15 mouse cellular contexts compared by ENCODE assay signal in genomic region chr2:69355402-69355801, GRCm38 (mm10). TPM values are rescaled to one million over a fixed set of nuclear protein-coding genes. Genes with fewer than 3 reads are reported as not detected.
A peak's percentile ranks its signal among the peaks of the same experiment; 100 is the strongest.
DNase-seq lines count a peak whose midpoint lies in the region; ATAC-seq and TF ChIP-seq lines count a peak whose summit lies in the region.
"Not testable (repeated sequence)": the region's sequence is repeated elsewhere in the genome, so short reads cannot be mapped to it uniquely, and the experiment has no call there.
"Had no signal": no experiment of that assay in that cellular context is flagged by ENCODE, and none has a peak within 500 bp of the region (broad histone marks: within the 10 kb centered on the region; RNA-seq: fewer than 3 reads in every experiment).

No protein-coding gene starts in this region.

- DNase-seq in forebrain, postnatal 0 days; hindbrain, embryonic 11.5 days (ENCODE audit: low spot score): not testable (repeated sequence)

- TF ChIP-seq CTCF in forebrain, postnatal 0 days (IDR thresholded peaks at IDR 0.05; ENCODE audit: low read depth); intestine, postnatal 0 days (IDR thresholded peaks at IDR 0.05; ENCODE audit: low read depth): not testable (repeated sequence)

- H3K9ac ChIP-seq in embryonic facial prominence, embryonic 13.5 days; forebrain, postnatal 0 days; hindbrain, embryonic 11.5 days (ENCODE audit: low read depth, low read length); intestine, postnatal 0 days (ENCODE audit: low read depth, low read length); liver, embryonic 12.5 days; neural tube, embryonic 12.5 days: not testable (repeated sequence)

- peak; percentile 100 for ATAC-seq in embryonic facial prominence, embryonic 13.5 days (ENCODE audit: insufficient number of reproducible peaks, insufficient read depth, low FRiP score, low TSS enrichment, low read depth)
- ATAC-seq in forebrain, postnatal 0 days, result peak; percentile 100
- peak; percentile 100 for ATAC-seq in hindbrain, embryonic 11.5 days (ENCODE audit: low FRiP score)
- peak; percentile 100 for ATAC-seq in intestine, postnatal 0 days
- ATAC-seq in liver, embryonic 12.5 days, result peak; percentile 100
- ATAC-seq in megakaryocyte progenitor cell, adult 5-6 weeks (replicated peaks; ENCODE audit: poor library complexity), result peak; percentile 100
- peak; percentile 100 for ATAC-seq in neural tube, embryonic 12.5 days (ENCODE audit: low FRiP score, low read depth)

- not testable (repeated sequence) for H3K9me3 ChIP-seq in embryonic facial prominence, embryonic 13.5 days; forebrain, postnatal 0 days (ENCODE audit: low read length); hindbrain, embryonic 11.5 days (ENCODE audit: control insufficient read depth, low read length); intestine, postnatal 0 days (ENCODE audit: control insufficient read depth); liver, embryonic 12.5 days (replicated peaks); neural tube, embryonic 12.5 days

- not testable (repeated sequence) for H3K36me3 ChIP-seq in embryonic facial prominence, embryonic 13.5 days; forebrain, postnatal 0 days (ENCODE audit: insufficient read depth); hindbrain, embryonic 11.5 days (ENCODE audit: control insufficient read depth, insufficient read depth, low read length); intestine, postnatal 0 days (ENCODE audit: control insufficient read depth, insufficient read depth); liver, embryonic 12.5 days; neural tube, embryonic 12.5 days

- not testable (repeated sequence) for H3K27me3 ChIP-seq in embryonic facial prominence, embryonic 13.5 days; forebrain, postnatal 0 days (ENCODE audit: insufficient read depth, low read length); hindbrain, embryonic 11.5 days (ENCODE audit: control insufficient read depth, insufficient read depth, low read length); intestine, postnatal 0 days (replicated peaks; ENCODE audit: control insufficient read depth, insufficient read depth, low read length); liver, embryonic 12.5 days (replicated peaks); neural tube, embryonic 12.5 days (replicated peaks)

- H3K27ac ChIP-seq in embryonic facial prominence, embryonic 13.5 days; forebrain, postnatal 0 days (ENCODE audit: low read depth, low read length); hindbrain, embryonic 11.5 days (ENCODE audit: low read depth, low read length); intestine, postnatal 0 days (ENCODE audit: low read depth, low read length); liver, embryonic 12.5 days; neural tube, embryonic 12.5 days: not testable (repeated sequence)

- not testable (repeated sequence) for H3K4me1 ChIP-seq in embryonic facial prominence, embryonic 13.5 days; forebrain, postnatal 0 days (ENCODE audit: insufficient read depth); hindbrain, embryonic 11.5 days (replicated peaks; ENCODE audit: control insufficient read depth, insufficient read depth, low read length); intestine, postnatal 0 days (replicated peaks; ENCODE audit: control insufficient read depth, insufficient read depth, low read length); liver, embryonic 12.5 days; neural tube, embryonic 12.5 days

- H3K4me3 ChIP-seq in embryonic facial prominence, embryonic 13.5 days; forebrain, postnatal 0 days (ENCODE audit: low read depth, low read length); hindbrain, embryonic 11.5 days (ENCODE audit: low read depth, low read length); intestine, postnatal 0 days (ENCODE audit: low read depth, low read length); liver, embryonic 12.5 days; neural tube, embryonic 12.5 days: not testable (repeated sequence)

- not testable (repeated sequence) for H3K4me2 ChIP-seq in embryonic facial prominence, embryonic 13.5 days; forebrain, postnatal 0 days (ENCODE audit: low read depth); hindbrain, embryonic 11.5 days (replicated peaks; ENCODE audit: low read depth, low read length); intestine, postnatal 0 days (replicated peaks; ENCODE audit: low read depth); liver, embryonic 12.5 days; neural tube, embryonic 12.5 days (replicated peaks)

RNA-seq across cellular contexts. Expression of gene Abcb11, which starts 13.0 kb away (rescaled TPM):
- 0.18 TPM in 1 of 2 replicates, not detected in the other for polyA plus RNA-seq in embryonic facial prominence, embryonic 13.5 days (2015; fragmentation: Nextera tagmentation; extraction: Ambion mirVana)
- 0.10 and 0.15 TPM in 2 replicates for total RNA-seq in forebrain, postnatal 0 days (2014; rRNA removed)
- 0.05 and 0.10 TPM in 2 replicates for polyA plus RNA-seq in forebrain, postnatal 0 days (2015; fragmentation: Nextera tagmentation; extraction: Ambion mirVana)
- polyA plus RNA-seq in hindbrain, embryonic 11.5 days (2014; fragmentation: Nextera tagmentation; extraction: Ambion mirVana), result 0.06 TPM in 1 of 2 replicates, not detected in the other
- polyA plus RNA-seq in intestine, postnatal 0 days (2015; fragmentation: Nextera tagmentation; extraction: Ambion mirVana), result 2.8 and 4.0 TPM in 2 replicates
- polyA plus RNA-seq in liver, embryonic 12.5 days (2016; fragmentation: Nextera tagmentation; extraction: Ambion mirVana), result 1.4 and 2.2 TPM in 2 replicates
- not detected in 2 replicates for total RNA-seq in megakaryocyte progenitor cell, adult 5-6 weeks (2015)
- total RNA-seq in megakaryocyte progenitor cell, adult 5-6 weeks (2017), result not detected in 2 replicates
- polyA plus RNA-seq in neural tube, embryonic 12.5 days (2016; fragmentation: Nextera tagmentation; extraction: Ambion mirVana), result not detected in 2 replicates
- total RNA-seq: adrenal gland, adult 18-20 months; gastrocnemius, postnatal 36 days; heart, postnatal 25 days; left cerebral cortex, postnatal 14 days had no signal
- polyA plus RNA-seq: myocyte; small intestine, adult 2 months had no signal

RNA-seq across cellular contexts. Expression of gene Dhrs9, which starts 24.8 kb away (rescaled TPM):
- polyA plus RNA-seq in embryonic facial prominence, embryonic 13.5 days (2015; fragmentation: Nextera tagmentation; extraction: Ambion mirVana), result not detected in 2 replicates
- total RNA-seq in forebrain, postnatal 0 days (2014; rRNA removed), result under 0.01 TPM in 1 of 2 replicates, not detected in the other
- not detected in 2 replicates for polyA plus RNA-seq in forebrain, postnatal 0 days (2015; fragmentation: Nextera tagmentation; extraction: Ambion mirVana)
- not detected in 2 replicates for polyA plus RNA-seq in hindbrain, embryonic 11.5 days (2014; fragmentation: Nextera tagmentation; extraction: Ambion mirVana)
- polyA plus RNA-seq in intestine, postnatal 0 days (2015; fragmentation: Nextera tagmentation; extraction: Ambion mirVana), result 2.2 TPM in 2 replicates
- polyA plus RNA-seq in liver, embryonic 12.5 days (2016; fragmentation: Nextera tagmentation; extraction: Ambion mirVana), result 0.06 and 0.08 TPM in 2 replicates
- 0.69 and 1.3 TPM in 2 replicates for total RNA-seq in megakaryocyte progenitor cell, adult 5-6 weeks (2015)
- total RNA-seq in megakaryocyte progenitor cell, adult 5-6 weeks (2017), result 0.58 and 1.2 TPM in 2 replicates
- polyA plus RNA-seq in neural tube, embryonic 12.5 days (2016; fragmentation: Nextera tagmentation; extraction: Ambion mirVana), result not detected in 2 replicates
- total RNA-seq: gastrocnemius, postnatal 36 days; left cerebral cortex, postnatal 14 days had no signal
- polyA plus RNA-seq: brain, embryonic 14.5 days; testis, adult 2 months had no signal
